Mouse (Mus musculus) large intestine, adult 2 months (tissue): ENCODE data around the gene Phkg2. TPM values are rescaled to one million over a fixed set of nuclear protein-coding genes. Genes with fewer than 3 reads are reported as not detected.
"Not testable (repeated sequence)": the region's sequence is repeated elsewhere in the genome, so short reads cannot be mapped to it uniquely, and the experiment has no call there.

Source experiments
- DNase-seq: peaks from one replicate; pipeline ENCODE4 v3.0.0-alpha.2; 2012; ENCODE audit warnings: low read depth, low spot score
- WGBS: fragments of 180-500 bp; shearing (Covaris S2); methylation state at CpG from one replicate; pipeline ENCODE4 v1.1.7; 2018; 5-methylcytosine and 5-hydroxymethylcytosine counted together
- polyA plus RNA-seq: library from polyadenylated mRNA; depleted of rRNA; stranded (reverse); fragments of >200 nt; gene quantifications from 2 replicates; pipeline ENCODE4 v1.2.3, GENCODE M21; 2012

Gene Phkg2
- polyA plus RNA-seq, 1 experiment, result 47.2 TPM

- no peak for DNase-seq
- WGBS, result 94% methylated on average over 7 of the region's 7 CpGs
Observed at GRCm38 (mm10) chr7:127600612-127601011, 27.5 kb downstream of the Phkg2 start.

GRCm38 (mm10) chr7:127601735-127602134 is 28.6 kb downstream of the Phkg2 start:
- 80% methylated on average over 4 of the region's 4 CpGs for WGBS
- no peak for DNase-seq

- DNase-seq, result no peak
- 95% methylated on average over 2 of the region's 2 CpGs for WGBS
Observed at GRCm38 (mm10) chr7:127602903-127603302, 29.8 kb downstream of the Phkg2 start.

GRCm38 (mm10) chr7:127604256-127604655 is 31.1 kb downstream of the Phkg2 start:
- WGBS, result 86% methylated on average over 10 of the region's 10 CpGs
- no peak for DNase-seq

GRCm38 (mm10) chr7:127607150-127607549 is 34.0 kb downstream of the Phkg2 start:
- no peak for DNase-seq
- 72% methylated on average over 6 of the region's 6 CpGs for WGBS

GRCm38 (mm10) chr7:127611011-127611410 is 37.9 kb downstream of the Phkg2 start:
- 96% methylated on average over 29 of the region's 29 CpGs for WGBS
- DNase-seq, result no peak

- DNase-seq, result no peak
- 96% methylated on average over 26 of the region's 26 CpGs for WGBS
Observed at GRCm38 (mm10) chr7:127611561-127611960, 38.4 kb downstream of the Phkg2 start.

- no peak for DNase-seq
- WGBS, result 90% methylated on average over 8 of the region's 8 CpGs
Observed at GRCm38 (mm10) chr7:127613501-127613900, 40.4 kb downstream of the Phkg2 start.

- 21% methylated on average over 8 of the region's 8 CpGs for whole genome bisulfite sequencing
- DNase-seq, result no peak
Observed at GRCm38 (mm10) chr7:127614091-127614490, 41.0 kb downstream of the Phkg2 start.

- no peak for DNase-seq
- WGBS, result 2% methylated on average over 43 of the region's 44 CpGs
Observed at GRCm38 (mm10) chr7:127614511-127614890, 41.4 kb downstream of the Phkg2 start.

GRCm38 (mm10) chr7:127614891-127615843 is 42.0 kb downstream of the Phkg2 start, which contains the start of gene Zfp629:
Gene Zfp629, minus strand, starts transcription at chr7:127615797.
- WGBS, result 1% methylated on average over 50 of the region's 50 CpGs

GRCm38 (mm10) chr7:127616336-127616735 is 43.2 kb downstream of the Phkg2 start:
- DNase-seq, result no peak
- 56% methylated on average over 1 of the region's 1 CpGs for WGBS

More at GRCm38 (mm10) chr7:127614891-127615843, 42.0 kb downstream of the Phkg2 start, which contains the start of gene Zfp629:
- DNase-seq, result peak; percentile 29

GRCm38 (mm10) chr7:127616881-127617280 is 43.7 kb downstream of the Phkg2 start:
- DNase-seq, result no peak
- 68% methylated on average over 1 of the region's 1 CpGs for WGBS

- WGBS, result 81% methylated on average over 2 of the region's 2 CpGs
- no peak for DNase-seq
Observed at GRCm38 (mm10) chr7:127617962-127618361, 44.8 kb downstream of the Phkg2 start.

GRCm38 (mm10) chr7:127618402-127618801 is 45.3 kb downstream of the Phkg2 start:
- DNase-seq, result not testable (repeated sequence)
- WGBS, result 87% methylated on average over 7 of the region's 8 CpGs

GRCm38 (mm10) chr7:127626039-127626438 is 52.9 kb downstream of the Phkg2 start:
- no peak for DNase-seq
- WGBS, result 96% methylated on average over 7 of the region's 7 CpGs

GRCm38 (mm10) chr7:127626471-127626870 is 53.3 kb downstream of the Phkg2 start:
- 85% methylated on average over 4 of the region's 4 CpGs for WGBS
- no peak for DNase-seq

- DNase-seq, result no peak
- WGBS, result 75% methylated on average over 5 of the region's 5 CpGs
Observed at GRCm38 (mm10) chr7:127628646-127629045, 55.5 kb downstream of the Phkg2 start.

GRCm38 (mm10) chr7:127631416-127631815 is 58.3 kb downstream of the Phkg2 start:
- 83% methylated on average over 4 of the region's 4 CpGs for WGBS
- no peak for DNase-seq
